Mouse (Mus musculus) spleen, adult 2 months (tissue): ENCODE measurements around the gene Mycl.

Experiments used
- CTCF ChIP-seq: fragments of 200-500 bp; IDR thresholded peaks from 2 replicates; pipeline ENCODE4 v1.5.1; 2011; ENCODE audit warnings: mild to moderate bottlenecking, inconsistent platforms; ENCODE audit not compliant: insufficient read depth, insufficient read length, insufficient replicate concordance; ENCODE audit errors: extremely low read depth
- POLR2A ChIP-seq: fragments of 200-500 bp; IDR thresholded peaks from 2 replicates; pipeline ENCODE4 v1.6.1; 2011; ENCODE audit warnings: low read depth, low read length, inconsistent platforms

DNA sequence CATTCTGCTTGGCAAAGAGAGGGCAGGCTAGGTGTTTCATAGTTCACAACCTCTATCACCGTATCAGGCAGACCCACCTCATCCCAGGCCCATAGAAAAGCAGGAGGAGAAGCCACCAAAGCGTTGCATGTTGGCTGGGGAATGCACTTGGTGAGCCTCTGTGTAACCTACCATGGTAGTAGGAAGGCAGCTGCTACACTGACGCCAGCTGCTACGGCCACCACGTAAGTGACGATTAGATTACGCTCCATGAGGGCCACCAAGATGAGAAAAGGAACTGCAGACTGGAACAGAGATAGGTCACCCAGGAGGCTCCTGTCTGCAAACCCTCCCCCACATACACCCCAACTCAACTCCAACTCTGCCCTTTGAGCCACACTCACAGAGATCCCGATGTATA is 46.4 kb upstream of the Mycl start:
- TF ChIP-seq POLR2A, result no peak
- no peak for TF ChIP-seq CTCF
